Mouse (Mus musculus): ENCODE measurements around the gene Clasp1. TPM values are rescaled to one million over a fixed set of nuclear protein-coding genes. Genes with fewer than 3 reads are reported as not detected.

Clasp1 gene
- total RNA-seq (2021): 10 to 100 TPM; 91.0 to 94.3 TPM
- long read RNA-seq, full-length matches to known transcripts: 8 of 35 reads
- long read RNA-seq, partial matches to known transcripts: 5 of 35 reads
- long read RNA-seq, other reads (novel, unspliced or antisense): 22 of 35 reads

DNA sequence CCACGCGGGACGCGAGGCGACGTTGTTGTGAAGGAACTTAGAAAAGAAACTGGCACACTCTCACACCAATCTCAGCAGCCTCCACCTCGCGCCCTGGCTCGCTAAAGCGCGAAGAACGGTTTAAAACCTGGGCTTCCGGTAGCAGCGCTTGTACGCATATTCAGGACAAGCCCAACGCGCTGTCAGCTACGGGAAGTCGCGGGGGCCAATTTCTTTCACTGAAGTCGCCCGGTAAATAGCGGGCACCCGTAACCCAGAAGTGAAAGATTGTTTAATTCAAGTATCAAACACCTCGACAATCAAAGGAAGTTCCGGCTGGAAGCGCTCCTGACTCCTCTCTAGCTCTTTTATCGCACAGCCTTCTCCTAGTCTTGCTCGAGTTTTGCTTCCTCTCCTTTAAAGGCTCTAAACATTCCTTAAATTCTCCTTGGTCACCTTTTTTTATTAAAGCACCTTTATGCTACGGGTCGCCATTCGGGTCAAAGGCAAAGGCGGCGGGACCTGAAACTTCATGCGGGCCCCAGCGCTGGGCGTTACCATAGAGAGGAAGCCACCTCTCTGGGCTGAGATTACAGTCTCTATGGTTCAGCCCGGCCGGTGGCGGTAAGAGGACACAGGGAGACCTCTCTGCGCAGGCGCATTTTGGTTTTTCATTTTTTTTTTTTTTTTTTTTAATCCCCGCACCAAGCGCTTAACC is at the start of gene Clasp1:
Gene Clasp1 (plus strand): TSS at position 302 of the 697 bp plus-strand sequence.
- peak; percentile 92 to 98 for DNase-seq (ENCODE audit: low spot score in 2 of 2)

DNA sequence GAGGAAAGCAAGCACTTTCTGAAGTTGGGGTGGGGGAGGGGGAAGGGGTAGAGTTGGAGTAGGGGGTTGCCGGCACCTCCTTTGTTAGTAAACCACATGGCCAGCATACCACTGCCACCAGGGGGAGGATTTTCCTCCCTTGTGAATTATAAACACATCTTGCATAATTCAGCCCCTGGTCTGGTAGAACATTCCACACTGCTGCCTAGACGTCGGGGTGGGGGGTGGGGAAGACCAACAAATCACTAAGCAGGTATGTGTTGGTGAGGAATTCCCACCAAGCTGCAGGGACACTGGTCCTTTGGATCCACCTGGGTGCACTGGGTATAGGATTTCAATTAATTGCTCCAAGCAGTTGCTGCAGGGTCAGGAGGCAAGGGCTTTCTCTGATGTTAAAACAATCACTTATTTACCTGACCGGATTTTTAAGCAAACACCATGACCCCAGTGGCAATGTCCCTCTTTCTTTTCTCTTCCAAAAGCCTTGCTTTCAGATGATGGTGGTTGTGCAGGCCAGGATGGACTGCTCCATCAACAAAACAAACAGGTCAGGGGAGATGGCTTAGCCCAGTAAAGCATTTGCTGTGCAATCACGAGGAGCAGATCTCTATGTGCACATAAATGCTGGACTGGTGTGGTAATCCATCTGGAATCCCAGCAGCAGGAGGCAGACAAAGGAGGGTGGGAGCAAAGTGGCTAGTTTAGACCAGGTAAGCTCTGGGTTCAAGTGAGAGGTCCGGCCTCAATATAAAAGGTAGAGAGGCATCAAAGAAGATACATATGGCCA is 45.0 kb upstream of the Clasp1 start:
- no peak for DNase-seq (ENCODE audit: low spot score in 2 of 2)

DNA sequence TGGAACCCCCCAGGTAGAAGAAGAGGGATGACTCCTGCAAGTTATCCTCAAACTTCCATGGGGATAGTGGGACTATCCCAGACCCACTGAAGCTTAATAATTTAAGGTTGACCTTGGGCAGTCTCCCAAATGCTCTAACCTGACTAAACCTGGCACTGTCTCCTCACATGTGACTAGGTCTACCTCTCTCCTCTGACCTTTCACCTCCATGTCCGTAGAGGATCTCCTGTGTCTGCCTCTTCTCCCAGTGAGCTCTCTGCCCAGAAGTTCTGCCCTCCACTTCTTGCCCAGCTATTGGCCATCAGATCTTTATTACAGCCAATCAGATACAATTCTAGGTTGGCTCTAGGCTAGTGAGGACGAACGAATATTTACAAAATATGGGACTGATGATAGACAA is 38.9 kb upstream of the Clasp1 start:
- DNase-seq (ENCODE audit: low spot score in 2 of 2): no peak

DNA sequence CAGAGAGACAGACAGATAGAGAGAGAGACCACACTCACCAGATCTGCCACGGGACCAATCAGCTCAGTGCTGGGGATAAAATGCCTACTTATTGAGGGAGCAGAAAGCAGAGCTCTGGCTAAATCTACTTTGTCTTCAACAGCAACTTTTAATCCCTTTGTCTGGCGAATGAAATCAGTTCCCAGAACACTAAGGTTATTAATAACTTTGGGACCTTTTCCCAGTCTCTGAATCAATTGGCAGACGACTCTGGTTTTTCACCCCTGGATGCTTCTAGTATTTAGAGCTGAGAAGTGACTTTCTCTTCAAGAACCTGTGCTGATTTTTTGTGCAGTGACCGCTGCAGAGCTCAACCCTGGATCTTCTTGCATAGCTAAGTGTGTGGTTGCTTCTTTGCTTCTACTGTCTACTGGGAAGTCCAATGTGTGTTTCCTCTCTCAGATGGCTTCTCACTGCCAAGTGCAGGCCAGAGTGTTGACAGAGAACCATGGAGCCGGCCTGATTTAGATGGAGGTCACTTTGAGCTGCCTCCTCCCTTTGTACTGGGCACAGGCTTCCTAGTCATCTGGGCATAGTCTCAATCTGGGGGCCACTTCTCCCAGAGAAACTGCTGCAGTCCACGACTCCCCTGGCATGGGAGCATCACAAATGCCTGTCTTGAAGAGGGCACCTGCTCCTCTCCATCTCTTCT is 29.6 kb upstream of the Clasp1 start:
- DNase-seq (ENCODE audit: low spot score in 2 of 2): peak in 1 of 2 experiments; percentile 43

DNA sequence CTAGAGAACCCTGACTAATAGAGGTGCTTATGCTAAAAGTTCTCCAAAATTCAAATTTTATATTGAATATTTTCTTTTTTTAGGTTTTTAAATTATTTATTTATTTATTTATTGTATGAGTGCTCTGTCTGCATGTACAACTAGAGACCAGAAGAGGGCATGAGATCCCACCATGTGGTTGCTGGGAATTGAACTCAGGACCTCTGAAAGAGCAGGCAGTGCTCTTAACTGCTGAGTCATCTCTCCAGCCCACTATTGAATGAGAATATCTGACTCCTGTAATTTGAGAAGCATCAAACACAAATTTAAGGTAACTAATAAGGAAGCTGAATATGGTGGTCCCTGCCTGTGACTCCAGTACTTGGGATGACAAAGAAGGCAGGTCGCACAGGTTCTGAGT is 20.9 kb upstream of the Clasp1 start:
- no peak for DNase-seq (ENCODE audit: low spot score in 2 of 2)

DNA sequence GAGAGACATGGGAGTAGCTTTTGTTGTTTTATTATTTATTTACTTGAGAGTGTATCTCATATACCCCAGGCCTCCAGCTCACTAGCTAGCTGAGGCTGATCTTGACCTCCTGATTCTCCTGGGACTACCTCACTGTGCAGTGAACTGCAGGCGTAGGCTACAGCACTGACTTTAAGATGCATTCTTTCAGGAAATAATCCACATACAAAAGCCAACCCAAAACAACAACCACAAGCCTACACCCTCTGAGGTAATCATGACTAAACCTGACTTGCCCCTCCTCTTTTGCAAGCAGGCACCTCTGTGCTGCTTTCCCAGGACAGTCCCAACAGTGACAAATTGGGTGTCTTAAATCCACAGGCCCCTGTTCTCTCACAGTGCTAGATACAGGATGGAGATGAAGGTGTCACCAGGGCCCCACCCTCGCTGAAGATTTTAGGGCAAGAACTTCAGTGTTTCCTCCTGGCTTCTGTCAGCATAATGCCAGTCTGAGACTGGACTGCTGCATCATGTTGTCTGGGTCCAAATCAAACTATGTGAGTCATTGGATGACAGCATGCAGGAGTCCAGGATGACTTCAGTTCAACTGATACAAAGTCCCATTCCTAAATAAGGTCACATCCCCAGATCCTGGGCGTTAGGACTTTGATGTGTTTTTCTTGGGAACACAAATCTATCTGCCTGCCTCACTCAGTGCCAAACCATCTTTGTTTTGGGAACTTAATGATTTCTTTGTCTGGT is 20.0 kb upstream of the Clasp1 start:
- DNase-seq (ENCODE audit: low spot score in 2 of 2): no peak

DNA sequence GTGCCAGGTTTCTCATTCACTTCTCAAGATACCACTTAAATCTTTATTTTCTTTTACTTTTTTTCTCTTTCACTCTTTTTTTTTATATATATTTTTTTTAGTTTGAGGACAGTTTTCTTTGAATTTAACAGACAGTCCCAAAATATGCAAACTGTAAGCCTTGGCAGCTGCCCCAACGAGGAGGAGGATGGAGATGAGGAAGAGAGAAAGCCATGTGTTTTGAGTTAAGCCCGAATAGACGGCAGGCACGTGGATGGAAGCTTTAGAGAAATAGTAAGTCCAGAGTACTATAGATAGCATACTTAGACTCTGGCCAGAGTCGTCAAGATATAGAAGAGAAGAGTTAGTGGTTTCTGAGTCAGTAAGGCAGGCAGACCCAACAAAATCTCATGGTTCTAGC is 11.1 kb upstream of the Clasp1 start:
- DNase-seq (ENCODE audit: low spot score in 2 of 2): no peak

DNA sequence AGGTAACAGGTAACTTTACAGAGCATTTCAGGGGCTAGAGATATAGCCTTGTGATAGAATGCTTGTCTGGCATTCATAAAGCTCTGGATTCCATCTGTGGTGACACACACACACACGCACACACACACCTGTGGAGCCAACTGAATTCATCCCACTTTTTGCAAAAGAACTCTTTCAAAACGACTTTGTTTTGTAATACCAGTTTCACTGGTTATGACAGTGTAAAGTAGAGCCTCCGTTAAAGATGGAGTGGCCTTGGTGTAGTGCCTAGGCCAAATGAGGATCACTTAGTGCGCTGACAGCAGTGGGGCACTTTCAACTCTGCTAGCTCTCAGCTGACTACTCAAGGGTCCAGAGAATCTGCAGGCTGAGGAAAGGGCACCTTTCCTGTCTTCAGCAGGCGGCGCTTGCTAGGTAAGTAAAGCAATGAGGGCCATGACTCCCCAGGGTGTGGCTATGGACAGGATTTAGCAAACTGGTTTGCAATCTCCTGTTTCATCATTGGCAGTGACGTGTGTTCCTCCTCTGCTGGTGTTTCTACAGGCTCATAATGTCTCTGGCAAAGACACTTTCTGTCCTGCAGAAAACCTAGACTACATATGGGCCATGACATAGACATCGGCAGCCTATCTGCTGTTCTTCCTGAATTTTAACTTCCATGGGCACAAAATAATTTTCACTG is 8.6 kb upstream of the Clasp1 start:
- no peak for DNase-seq (ENCODE audit: low spot score in 2 of 2)

DNA sequence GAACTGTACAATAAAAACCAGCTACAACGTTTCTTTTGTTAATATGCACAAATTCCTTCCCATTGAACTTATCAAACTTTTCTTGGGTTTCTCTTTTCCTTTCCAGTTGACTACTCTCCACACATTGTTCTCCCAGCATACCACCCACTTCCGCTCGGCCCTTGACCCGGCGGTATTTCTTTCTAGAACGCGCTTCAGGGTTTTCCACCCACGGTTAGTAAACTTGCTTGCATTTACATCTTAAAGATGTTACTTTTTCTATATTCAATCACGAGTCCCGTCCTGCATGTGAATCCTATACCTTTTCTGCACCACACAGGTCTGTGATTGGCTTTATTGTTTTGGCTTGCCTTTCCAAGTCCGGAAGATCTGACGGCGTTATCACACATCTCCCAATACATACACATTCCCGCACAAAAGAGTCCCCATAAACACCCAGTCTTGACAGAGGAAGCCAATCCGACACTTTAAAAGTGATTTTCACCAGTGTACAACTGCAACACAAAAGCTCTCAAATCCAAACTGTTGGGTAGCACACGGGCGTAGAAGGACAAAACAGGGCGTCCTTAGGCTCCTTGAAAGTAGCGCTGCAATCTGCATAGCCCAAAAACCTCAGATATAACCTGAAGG is 616 bp upstream of the Clasp1 start:
- DNase-seq (ENCODE audit: low spot score in 2 of 2): peak; percentile 44 to 69

DNA sequence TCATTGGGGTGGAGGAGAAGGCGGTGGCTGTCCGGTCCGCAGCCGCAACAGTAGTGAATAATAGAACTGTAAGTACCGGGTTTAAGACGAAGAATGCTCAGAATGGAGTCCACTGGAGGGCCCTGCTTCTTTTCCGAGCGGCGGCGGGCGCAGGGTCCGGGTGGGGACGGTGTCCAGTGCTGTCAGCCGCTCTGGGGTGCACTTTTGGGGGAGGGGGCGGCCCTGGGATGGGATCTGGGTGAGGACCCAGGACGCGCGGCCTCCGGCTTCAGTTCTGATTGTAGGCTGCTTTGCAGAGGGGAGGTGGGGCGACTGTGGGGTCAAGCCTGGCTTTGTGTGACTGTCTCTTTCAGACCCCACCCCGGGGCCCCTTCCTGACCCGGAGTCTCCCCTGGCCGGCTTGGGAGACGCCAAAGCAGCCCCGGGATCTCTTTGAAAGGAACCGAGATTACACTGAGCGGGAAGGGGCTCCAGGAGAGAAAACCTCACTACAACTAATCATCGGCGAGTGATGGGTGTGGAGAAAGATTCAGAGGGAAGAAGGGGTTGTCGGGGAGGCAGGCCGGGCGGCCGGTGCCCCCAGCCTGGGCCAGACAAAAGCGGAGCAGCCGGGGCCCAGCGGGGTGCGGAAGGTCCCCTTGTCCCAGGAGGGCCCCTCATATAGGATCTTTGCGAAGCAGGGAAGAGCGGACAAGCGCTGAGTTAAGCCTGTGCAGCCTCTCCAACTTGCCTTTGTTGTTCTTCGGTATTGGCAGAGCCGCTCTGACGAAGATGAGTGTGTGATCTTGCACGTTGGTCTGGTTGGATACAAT is 802 bp downstream of the Clasp1 start:
- DNase-seq (ENCODE audit: low spot score in 2 of 2): peak; percentile 32 to 57

DNA sequence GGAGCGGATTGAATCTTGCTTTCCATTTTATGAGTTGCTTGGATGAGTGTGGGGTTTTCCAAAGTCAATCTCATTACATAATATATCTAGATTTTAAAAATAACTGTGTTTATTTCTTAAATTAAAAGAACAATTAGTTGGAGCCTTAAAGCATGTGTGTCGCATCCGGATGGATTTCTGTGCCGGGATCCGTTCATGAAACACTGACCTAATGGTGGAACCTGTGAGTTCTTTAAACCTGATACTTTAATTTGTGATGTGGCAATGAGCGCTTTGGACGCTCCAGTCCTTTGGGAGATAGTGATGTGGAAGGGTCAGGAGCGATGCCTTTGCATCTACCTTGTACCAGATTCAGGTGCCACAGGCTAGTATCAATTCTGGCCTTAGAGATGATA is 1.4 kb downstream of the Clasp1 start:
- DNase-seq (ENCODE audit: low spot score in 2 of 2): no peak

DNA sequence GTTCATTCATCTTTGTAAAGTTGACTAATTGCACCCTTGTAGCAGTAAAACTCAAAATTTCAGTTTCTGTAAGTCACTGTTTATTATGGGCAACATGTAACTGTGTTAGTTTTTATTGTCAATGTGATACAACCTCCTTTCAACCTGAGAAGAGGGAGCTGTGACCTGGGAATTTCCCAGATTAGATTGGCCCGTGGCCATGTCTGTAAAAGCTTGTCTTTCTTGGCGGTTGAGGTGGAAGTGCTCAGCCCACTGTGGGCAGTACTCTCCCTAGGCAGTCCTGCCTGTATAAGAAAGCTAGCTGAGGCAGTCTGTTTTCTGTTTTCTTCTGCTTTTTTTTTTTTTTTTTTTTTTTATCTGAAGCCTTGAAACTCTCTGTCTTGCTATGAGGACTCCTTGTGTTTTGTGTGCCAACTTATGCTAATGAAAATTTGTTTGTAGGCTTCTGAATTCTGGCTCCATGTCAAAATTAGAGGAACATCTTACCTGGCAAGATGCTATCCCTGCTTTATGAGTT is 2.1 kb downstream of the Clasp1 start:
- no peak for DNase-seq (ENCODE audit: low spot score in 2 of 2)

DNA sequence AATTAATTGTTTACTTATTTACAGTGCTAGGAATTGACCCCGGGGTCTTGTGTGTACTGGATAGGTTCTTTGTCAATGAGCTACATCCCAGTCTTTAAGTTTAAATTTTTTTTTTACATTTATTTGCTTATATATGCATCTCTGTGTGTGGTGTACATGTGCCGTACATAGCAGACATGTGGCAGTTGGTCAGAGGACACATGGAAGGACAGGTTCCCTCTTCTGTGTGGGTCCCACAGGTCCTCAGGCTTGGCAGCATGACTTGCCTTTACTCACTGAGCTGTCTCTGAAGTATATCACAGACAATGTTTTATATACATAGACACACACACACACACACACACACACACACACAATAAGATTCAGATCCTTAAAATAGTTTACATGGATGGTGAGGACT is 3.4 kb downstream of the Clasp1 start:
- DNase-seq (ENCODE audit: low spot score in 2 of 2): no peak

DNA sequence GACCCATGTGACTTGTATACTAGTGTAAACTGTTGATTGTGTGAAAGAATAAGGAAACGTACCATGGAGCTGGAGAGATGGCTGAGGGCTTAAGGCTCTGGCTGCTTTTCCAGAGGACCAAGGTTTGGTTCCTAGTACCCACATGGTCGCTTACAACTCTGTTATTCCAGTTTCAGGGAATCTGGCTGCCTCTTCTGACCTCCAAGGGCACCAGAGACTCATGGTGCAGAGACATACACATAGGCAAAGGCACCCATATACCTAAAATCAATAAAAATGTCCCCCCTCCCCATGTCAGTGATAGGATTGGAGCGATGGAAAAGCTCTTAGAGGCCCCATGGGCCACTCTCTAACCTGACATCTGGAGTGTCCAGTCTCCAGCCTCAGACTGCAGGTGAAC is 5.1 kb downstream of the Clasp1 start:
- no peak for DNase-seq (ENCODE audit: low spot score in 2 of 2)

DNA sequence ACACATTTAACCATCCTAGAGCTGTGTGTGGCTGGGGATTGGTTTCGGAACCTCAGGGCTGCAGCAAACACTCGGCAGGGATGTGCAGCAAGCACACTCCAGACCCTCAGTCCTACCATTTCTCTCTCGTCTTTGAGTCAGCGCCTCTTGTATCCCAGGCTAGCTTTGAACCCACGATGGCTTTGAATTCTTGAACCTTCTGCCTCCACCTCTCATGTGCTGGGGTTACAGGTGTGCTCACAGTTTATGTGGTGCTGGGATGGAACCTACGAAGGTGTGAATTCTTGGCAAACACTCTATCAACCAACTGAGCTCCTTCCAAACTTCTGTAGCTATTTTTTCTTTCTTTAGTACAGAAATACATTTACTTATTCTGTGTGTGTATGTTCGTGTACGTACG is 9.0 kb downstream of the Clasp1 start:
- no peak for DNase-seq (ENCODE audit: low spot score in 2 of 2)

DNA sequence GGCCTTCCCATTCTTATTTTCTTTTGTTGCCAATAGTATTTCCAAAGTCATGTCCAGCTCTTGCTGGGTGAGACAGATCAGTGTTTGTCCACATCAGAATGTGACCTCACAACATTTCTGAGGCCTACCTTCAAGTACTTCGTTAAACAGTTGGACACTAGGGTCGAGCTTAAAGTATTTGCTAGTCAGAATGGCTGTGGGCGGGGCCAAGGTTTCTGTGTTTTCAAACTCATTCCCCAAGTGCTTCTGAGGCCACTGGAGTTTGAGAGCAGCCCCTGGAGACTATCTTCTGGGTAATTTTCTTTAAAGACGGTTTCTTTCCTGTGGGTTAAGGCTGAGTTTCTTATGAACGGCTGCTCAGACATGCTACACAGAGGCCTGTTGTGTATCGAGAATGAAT is 9.7 kb downstream of the Clasp1 start:
- no peak for DNase-seq (ENCODE audit: low spot score in 2 of 2)

DNA sequence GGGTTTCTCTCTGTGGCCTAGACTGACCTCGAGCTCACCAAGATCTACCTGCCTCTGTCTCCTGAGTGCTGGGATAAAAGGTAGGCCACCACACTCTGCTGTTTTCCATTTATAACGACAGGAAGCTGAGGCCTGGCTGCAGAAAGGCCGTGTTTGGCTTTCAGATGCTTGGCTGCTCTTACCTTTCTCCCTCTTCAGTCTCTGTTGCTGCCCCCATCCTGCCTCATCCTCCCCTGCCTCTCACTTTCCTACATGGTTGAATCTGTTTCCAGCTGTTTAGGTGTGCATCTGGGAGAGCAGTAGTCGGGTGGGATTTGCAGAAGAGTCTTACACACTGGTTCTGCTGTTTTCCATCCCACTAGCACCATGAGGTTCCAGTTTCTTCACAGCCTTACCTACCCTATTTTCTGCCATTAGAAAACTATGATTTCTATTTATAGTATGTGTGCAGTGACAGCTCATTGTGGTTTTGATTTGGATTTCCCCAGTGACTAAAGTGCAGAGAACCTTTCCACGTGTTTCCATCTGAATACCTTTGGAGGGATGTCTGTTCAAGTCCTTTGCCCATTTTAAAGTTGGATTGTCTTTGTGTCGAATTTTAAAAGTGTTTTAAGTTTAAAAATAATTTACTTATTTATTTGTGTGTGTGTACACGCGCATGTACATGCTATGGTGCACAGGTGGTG is 10.9 kb downstream of the Clasp1 start:
- DNase-seq (ENCODE audit: low spot score in 2 of 2): no peak

DNA sequence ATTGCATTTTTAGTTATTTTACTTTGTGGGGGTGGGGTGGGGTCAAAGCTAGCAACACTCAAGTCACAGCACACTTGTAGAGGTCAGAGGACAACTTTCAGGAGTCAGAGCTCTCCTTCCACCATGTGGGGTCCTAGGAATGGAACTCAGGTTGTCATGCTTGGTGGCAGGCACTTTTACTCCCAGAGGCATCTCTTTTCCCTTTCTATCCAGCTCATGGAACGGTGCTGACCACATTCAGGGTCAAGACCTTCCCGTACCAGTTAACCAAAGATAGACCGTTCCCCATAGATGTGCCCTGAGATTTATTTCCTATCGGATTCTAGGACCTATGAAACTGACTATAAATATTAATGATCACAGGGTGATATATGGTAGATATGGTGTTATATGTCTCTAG is 13.1 kb downstream of the Clasp1 start:
- no peak for DNase-seq (ENCODE audit: low spot score in 2 of 2)

DNA sequence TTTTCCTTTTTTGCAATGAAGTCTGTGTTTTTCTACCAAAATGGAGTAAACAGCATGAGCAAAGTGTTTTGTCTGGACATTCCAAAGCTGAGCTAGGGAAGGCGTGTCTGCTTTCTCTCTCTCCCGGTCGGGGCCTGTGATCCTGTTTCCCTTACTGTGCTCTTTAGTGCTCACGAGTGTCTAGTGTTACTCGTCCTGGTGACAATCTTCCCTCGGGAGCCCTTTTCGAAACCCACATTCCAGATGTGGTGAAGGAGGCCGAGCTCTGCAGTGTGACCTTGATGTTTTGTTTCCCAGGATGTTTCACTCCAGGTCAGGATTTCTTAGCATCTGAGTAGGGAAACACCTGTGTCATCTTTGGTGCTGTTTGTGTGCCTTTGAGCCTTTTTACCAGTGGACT is 13.7 kb downstream of the Clasp1 start:
- DNase-seq (ENCODE audit: low spot score in 2 of 2): no peak

Measured in layer of hippocampus, adult 18-20 months (tissue).